Mouse (Mus musculus): ENCODE data around the gene Pdia4.
"Not testable (repeated sequence)": the region's sequence is repeated elsewhere in the genome, so short reads cannot be mapped to it uniquely, and the experiment has no call there.

Gene Pdia4

GRCm38 (mm10) chr6:47811324-47811723 is 1.9 kb downstream of the Pdia4 start:
- no peak for DNase-seq (ENCODE audit: low spot score in 2 of 2)

GRCm38 (mm10) chr6:47810181-47810580 is 3.0 kb downstream of the Pdia4 start:
- no peak for DNase-seq (ENCODE audit: low spot score in 2 of 2)

- no peak for DNase-seq (ENCODE audit: low spot score in 2 of 2)
Measured at GRCm38 (mm10) chr6:47809053-47809452, 4.2 kb downstream of the Pdia4 start.

- DNase-seq (ENCODE audit: low spot score in 2 of 2) = no peak
Measured at GRCm38 (mm10) chr6:47808545-47808944, 4.7 kb downstream of the Pdia4 start.

- DNase-seq (ENCODE audit: low spot score in 2 of 2) = no peak
Measured at GRCm38 (mm10) chr6:47807419-47807818, 5.8 kb downstream of the Pdia4 start.

- no peak for DNase-seq (ENCODE audit: low spot score in 2 of 2)
Measured at GRCm38 (mm10) chr6:47805520-47805919, 7.7 kb downstream of the Pdia4 start.

- peak in 1 of 2 experiments; percentile 65 for DNase-seq (ENCODE audit: low spot score in 2 of 2)
Measured at GRCm38 (mm10) chr6:47799079-47799478, 14.2 kb downstream of the Pdia4 start.

- DNase-seq (ENCODE audit: low spot score in 2 of 2) = peak in 1 of 2 experiments; percentile 43
Measured at GRCm38 (mm10) chr6:47794106-47794830, 19.0 kb downstream of the Pdia4 start.

- peak in 1 of 2 experiments; percentile 23 for DNase-seq (ENCODE audit: low spot score in 2 of 2)
Measured at GRCm38 (mm10) chr6:47793284-47793683, 19.9 kb downstream of the Pdia4 start.

GRCm38 (mm10) chr6:47792533-47792932 is 20.7 kb downstream of the Pdia4 start:
- DNase-seq (ENCODE audit: low spot score in 2 of 2) = peak in 1 of 2 experiments; percentile 46

GRCm38 (mm10) chr6:47790745-47791144 is 22.5 kb downstream of the Pdia4 start:
- peak; percentile 14 to 55 for DNase-seq (ENCODE audit: low spot score in 2 of 2)

- peak; percentile 8 to 14 for DNase-seq (ENCODE audit: low spot score in 2 of 2)
Measured at GRCm38 (mm10) chr6:47788821-47789220, 24.4 kb downstream of the Pdia4 start.

- DNase-seq (ENCODE audit: low spot score in 2 of 2) = peak; percentile 69 to 77
Measured at GRCm38 (mm10) chr6:47787941-47788736, 25.1 kb downstream of the Pdia4 start.

GRCm38 (mm10) chr6:47784707-47785412 is 28.4 kb downstream of the Pdia4 start:
- DNase-seq (ENCODE audit: low spot score in 2 of 2) = peak in 1 of 2 experiments; percentile 44

GRCm38 (mm10) chr6:47781091-47781968 is 31.9 kb downstream of the Pdia4 start:
- DNase-seq (ENCODE audit: low spot score in 2 of 2) = peak; percentile 17 to 43

- DNase-seq (ENCODE audit: low spot score in 2 of 2) = peak in 1 of 2 experiments; percentile 2
Measured at GRCm38 (mm10) chr6:47780576-47781013, 32.6 kb downstream of the Pdia4 start.

GRCm38 (mm10) chr6:47771760-47772159 is 41.5 kb downstream of the Pdia4 start:
- peak in 1 of 2 experiments; percentile 16 for DNase-seq (ENCODE audit: low spot score in 2 of 2)

GRCm38 (mm10) chr6:47771113-47771512 is 42.1 kb downstream of the Pdia4 start:
- DNase-seq (ENCODE audit: low spot score in 2 of 2) = peak in 1 of 2 experiments; percentile 15

GRCm38 (mm10) chr6:47769861-47770260 is 43.4 kb downstream of the Pdia4 start:
- peak in 1 of 2 experiments; percentile 14 for DNase-seq (ENCODE audit: low spot score in 2 of 2)

- DNase-seq (ENCODE audit: low spot score in 2 of 2) = not testable (repeated sequence)
Measured at GRCm38 (mm10) chr6:47768520-47768919, 44.7 kb downstream of the Pdia4 start.

- DNase-seq (ENCODE audit: low spot score in 2 of 2) = not testable (repeated sequence)
Measured at GRCm38 (mm10) chr6:47767355-47767754, 45.9 kb downstream of the Pdia4 start.

Measured in urinary bladder, postnatal 4 days (tissue).